Mouse (Mus musculus) stomach, embryonic 14.5 days (tissue): ENCODE data around the gene Rcn1. TPM values are rescaled to one million over a fixed set of nuclear protein-coding genes. Genes with fewer than 3 reads are reported as not detected.

ENCODE experiments used
- ATAC-seq: fragments of 200-750 bp; cut with Nextera tagmentation; 2 replicates; pipeline ENCODE4 v1.8.0; 2017; ENCODE audit warnings: low read depth, moderate TSS enrichment; ENCODE audit not compliant: insufficient number of reproducible peaks, insufficient read depth, low FRiP score
- H3K27ac ChIP-seq: fragments of 300-500 bp; sonication (generic); 2 replicates; pipeline ENCODE4 v1.5.1; 2014; ENCODE audit warnings: mild to moderate bottlenecking, low read length, moderate library complexity, mixed read lengths
- H3K27me3 ChIP-seq: fragments of 300-500 bp; sonication (generic); 2 replicates; pipeline ENCODE4 v1.6.1; 2014; ENCODE audit warnings: low read length, control low read depth, mixed read lengths; ENCODE audit not compliant: control insufficient read depth, insufficient read depth
- H3K36me3 ChIP-seq: fragments of 300-500 bp; sonication (generic); 2 replicates; pipeline ENCODE4 v1.6.1; 2014; ENCODE audit warnings: mild to moderate bottlenecking, control low read depth, low read length, moderate library complexity, mixed read lengths; ENCODE audit not compliant: control insufficient read depth, insufficient read depth
- H3K4me1 ChIP-seq: fragments of 300-500 bp; sonication (generic); 2 replicates; pipeline ENCODE4 v1.6.1; 2014; ENCODE audit warnings: low read length, control low read depth, mixed read lengths; ENCODE audit not compliant: control insufficient read depth, insufficient read depth
- H3K4me2 ChIP-seq: fragments of 300-500 bp; sonication (generic); replicated peaks from 2 replicates; pipeline ENCODE4 v1.6.1; 2014; ENCODE audit warnings: low read depth, low read length, control low read depth
- H3K4me3 ChIP-seq: fragments of 300-500 bp; sonication (generic); 2 replicates; pipeline ENCODE4 v1.5.1; 2014; ENCODE audit warnings: low read depth, low read length, control low read depth
- H3K9ac ChIP-seq: fragments of 300-500 bp; sonication (generic); replicated peaks from 2 replicates; pipeline ENCODE4 v1.6.1; 2014; ENCODE audit warnings: low read depth, mild to moderate bottlenecking, control low read depth, low read length, moderate library complexity, mixed read lengths
- H3K9me3 ChIP-seq: fragments of 300-500 bp; sonication (generic); 2 replicates; pipeline ENCODE4 v1.6.1; 2016; ENCODE audit warnings: low read depth, low read length, control low read depth; ENCODE audit not compliant: control insufficient read depth
- WGBS: fragments of 180-500 bp; shearing (Covaris S2); extraction: QIAGEN DNeasy Blood & Tissue Kit; methylation state at CpG from one replicate; pipeline ENCODE4 v1.1.7; 2014; 5-methylcytosine and 5-hydroxymethylcytosine counted together
- polyA plus RNA-seq: library from polyadenylated mRNA; unstranded; fragments of >200 nt; fragmentation: Nextera tagmentation; extraction: Ambion mirVana; gene quantifications from 2 replicates; pipeline ENCODE4 v1.2.1, GENCODE M21; 2014

Gene Rcn1
- polyA plus RNA-seq, 1 experiment from 2014 or later, result 76.2 TPM

DNA sequence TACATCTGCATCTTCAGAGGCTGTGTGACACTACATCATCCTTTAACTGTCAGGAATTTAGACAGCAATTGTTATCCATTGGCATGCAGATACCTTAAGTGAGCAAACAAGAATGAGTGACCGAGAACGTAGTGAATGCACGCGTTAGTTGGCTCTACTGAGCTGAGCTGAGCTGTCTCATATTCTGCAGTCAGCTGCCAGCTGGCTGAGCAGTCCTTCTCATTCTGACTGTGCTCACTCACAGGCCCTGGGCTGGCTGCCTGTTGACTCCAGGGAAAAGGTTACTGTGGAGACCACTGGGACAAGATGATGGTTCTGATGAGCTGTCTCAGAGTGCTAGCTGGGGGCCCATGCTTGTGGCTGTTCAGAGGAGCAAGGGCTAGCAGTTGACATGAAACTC lies 9.4 kb upstream of the Rcn1 start:
- H3K4me3 ChIP-seq, result no peak overlapping the region
- no peak overlapping the region for H3K27ac ChIP-seq
- no peak overlapping the region for H3K9ac ChIP-seq
- no peaks in the 10 kb centered on the region for H3K9me3 ChIP-seq
- no peak overlapping the region for H3K4me2 ChIP-seq
- H3K4me1 ChIP-seq, result no peaks in the 10 kb centered on the region
- no peak for ATAC-seq
- no peaks in the 10 kb centered on the region for H3K36me3 ChIP-seq
- H3K27me3 ChIP-seq, result no peaks in the 10 kb centered on the region
- WGBS, result 54% methylated on average over 4 of the region's 4 CpGs

DNA sequence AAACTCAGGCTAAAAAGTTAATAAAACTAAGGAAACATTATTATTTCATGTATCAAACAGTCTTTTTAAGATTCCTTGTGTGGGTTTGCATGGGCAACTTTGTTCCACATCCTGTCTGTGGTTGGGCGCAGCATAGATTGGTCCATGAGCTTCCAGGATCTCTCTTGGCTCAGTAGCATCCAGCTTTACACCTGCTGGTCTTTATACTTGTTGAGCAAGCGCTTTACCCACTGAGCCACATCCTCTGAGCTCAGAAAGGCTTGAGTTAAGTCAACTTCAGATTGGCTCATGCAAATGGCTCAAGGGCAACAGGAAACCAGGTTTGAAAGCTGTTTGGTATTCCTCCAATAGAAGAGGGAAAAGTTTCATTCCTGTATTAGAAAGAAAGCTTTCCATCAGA lies 3.1 kb upstream of the Rcn1 start:
- Histone ChIP-seq H3K27me3 (no peaks in the 10 kb centered on the region), H3K9ac (no peak overlapping the region), H3K36me3 (no peaks in the 10 kb centered on the region), H3K4me1 (peaks cover 10% of the 10 kb centered on the region), H3K4me3 (no peak overlapping the region), H3K9me3 (no peaks in the 10 kb centered on the region), H3K4me2 (no peak overlapping the region), H3K27ac (no peak overlapping the region)
- WGBS, result 87% methylated on average over 2 of the region's 2 CpGs
- no peak for ATAC-seq

DNA sequence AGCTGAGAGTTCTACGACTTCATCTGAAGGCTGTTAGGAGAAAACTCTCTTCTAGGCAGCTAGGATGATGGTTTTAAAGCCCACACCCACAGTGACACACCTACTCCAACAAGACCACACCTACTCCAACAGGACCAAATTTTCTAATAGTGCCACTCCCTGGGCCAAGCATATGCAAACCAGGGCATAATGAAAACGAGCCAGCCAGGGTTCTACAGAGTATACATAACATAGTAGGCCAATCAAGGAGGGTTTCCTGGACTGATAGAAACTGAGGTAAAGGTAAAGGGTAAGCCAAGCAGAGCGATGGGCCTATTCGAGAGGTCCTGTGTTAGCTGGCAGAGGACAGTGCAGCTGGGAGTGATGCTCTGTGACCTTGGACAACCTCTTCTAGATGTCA lies 1.4 kb upstream of the Rcn1 start:
- no peaks in the 10 kb centered on the region for H3K9me3 ChIP-seq
- no peaks in the 10 kb centered on the region for H3K27me3 ChIP-seq
- H3K4me2 ChIP-seq, result no peak overlapping the region
- no peak overlapping the region for H3K9ac ChIP-seq
- H3K36me3 ChIP-seq, result no peaks in the 10 kb centered on the region
- no peak overlapping the region for H3K4me3 ChIP-seq
- peaks cover 22% of the 10 kb centered on the region for H3K4me1 ChIP-seq
- WGBS, result 88% methylated on average over 4 of the region's 4 CpGs
- ATAC-seq, result no peak
- no peak overlapping the region for H3K27ac ChIP-seq

DNA sequence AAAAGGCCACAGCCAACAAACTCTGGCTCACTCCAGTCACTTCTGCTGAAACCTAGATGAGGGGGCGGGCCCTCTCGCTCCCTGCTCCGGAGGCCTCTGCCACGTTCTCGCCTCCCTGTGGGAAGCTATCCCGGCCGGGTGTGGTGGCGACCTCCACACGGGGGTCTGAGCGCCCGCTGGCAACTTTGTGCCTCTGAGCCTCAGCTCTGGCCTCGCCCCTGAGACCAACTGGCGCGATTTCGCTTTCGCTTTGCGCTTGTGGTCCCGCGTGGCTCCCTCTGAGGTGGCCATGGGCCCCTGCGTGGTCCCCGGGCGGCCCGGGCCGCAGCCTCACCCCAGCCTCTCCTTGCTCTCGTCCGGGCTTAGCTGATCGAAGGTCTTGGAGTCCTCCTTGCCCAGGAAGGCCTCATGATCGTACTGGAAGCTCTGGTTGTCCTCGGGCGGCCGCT lies 459 bp downstream of the Rcn1 start:
- H3K27me3 ChIP-seq, result no peaks in the 10 kb centered on the region
- peaks cover 11% of the 10 kb centered on the region for H3K36me3 ChIP-seq
- peaks cover 22% of the 10 kb centered on the region for H3K4me1 ChIP-seq
- no peaks in the 10 kb centered on the region for H3K9me3 ChIP-seq
- WGBS, result 0% methylated on average over 31 of the region's 31 CpGs
- peak overlapping the region; percentile 70 for H3K4me2 ChIP-seq
- peak; percentile 50 for ATAC-seq
- peak overlapping the region; percentile 97 for H3K27ac ChIP-seq
- H3K9ac ChIP-seq, result peak overlapping the region; percentile 96
- peak overlapping the region; percentile 84 for H3K4me3 ChIP-seq

DNA sequence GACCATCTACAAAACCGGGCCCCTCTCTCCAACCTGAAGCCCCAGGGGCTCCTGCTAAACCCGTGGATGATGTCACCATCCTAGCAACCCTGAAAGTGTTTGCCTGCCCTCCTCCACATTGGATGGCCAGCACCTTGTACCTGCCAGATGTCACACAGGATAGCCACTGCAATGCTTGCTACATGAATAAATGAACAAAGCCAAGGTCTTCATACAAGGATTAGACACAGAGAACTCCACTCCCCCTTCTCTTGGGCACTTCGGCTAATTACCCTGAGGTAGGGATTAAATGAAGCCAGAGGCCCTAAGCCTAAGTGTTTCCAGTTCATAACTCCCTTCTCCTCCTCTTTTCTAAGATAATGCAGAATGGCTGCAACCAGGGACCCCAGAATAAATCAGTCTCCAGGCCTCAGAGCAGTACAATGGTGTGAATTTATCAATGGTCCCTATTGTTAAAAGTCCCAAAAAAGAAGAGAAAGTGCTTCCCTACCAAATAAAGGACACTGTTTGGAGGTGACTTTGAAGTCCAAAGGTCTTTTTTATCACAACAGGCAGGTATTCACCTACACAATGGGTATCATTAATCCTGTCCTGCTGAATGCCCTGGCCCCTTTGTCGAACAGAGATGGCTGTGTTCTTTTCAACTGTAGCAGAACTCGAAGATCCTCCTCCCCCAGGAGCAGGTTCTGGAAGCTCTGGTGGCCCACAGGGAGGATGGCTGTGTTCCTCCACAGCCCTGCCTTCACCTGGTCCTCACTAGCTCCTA lies 1.5 kb downstream of the Rcn1 start:
- Histone ChIP-seq H3K27ac (peak overlapping the region; percentile 97; the same call in 1 of the 2 replicates), H3K9me3 (no peaks in the 10 kb centered on the region), H3K36me3 (peaks cover 18% of the 10 kb centered on the region), H3K4me1 (peaks cover 22% of the 10 kb centered on the region), H3K4me3 (peak overlapping the region; percentile 84), H3K9ac (peak overlapping the region; percentile 96), H3K4me2 (peak overlapping the region; percentile 70), H3K27me3 (no peaks in the 10 kb centered on the region)
- no peak for ATAC-seq
- 30% methylated on average over 5 of the region's 5 CpGs for WGBS

DNA sequence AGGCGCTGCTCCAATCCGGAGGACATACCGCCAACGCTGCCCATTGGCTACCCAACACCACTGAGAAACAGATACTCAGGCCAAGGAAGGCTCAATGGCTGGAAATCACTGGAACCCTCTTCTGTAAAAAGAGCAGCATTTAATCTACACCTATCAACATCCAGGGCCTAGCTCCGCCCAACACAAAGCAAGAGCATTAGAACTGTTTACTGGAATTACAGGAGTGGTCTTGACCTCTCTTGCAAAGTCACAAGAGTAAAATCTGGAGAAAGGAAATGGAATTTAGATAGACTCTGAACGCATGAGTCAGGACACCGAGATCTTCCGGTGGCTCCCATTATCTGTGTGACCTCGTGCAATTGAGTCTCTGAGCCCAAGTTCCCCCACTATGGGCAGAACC lies 3.1 kb downstream of the Rcn1 start:
- H3K4me2 ChIP-seq, result no peak overlapping the region
- H3K27me3 ChIP-seq, result no peaks in the 10 kb centered on the region
- H3K9ac ChIP-seq, result no peak overlapping the region
- H3K27ac ChIP-seq, result no peak overlapping the region
- no peak for ATAC-seq
- WGBS, result 88% methylated on average over 9 of the region's 9 CpGs
- H3K36me3 ChIP-seq, result peaks cover 33% of the 10 kb centered on the region
- H3K9me3 ChIP-seq, result no peaks in the 10 kb centered on the region
- H3K4me1 ChIP-seq, result peaks cover 22% of the 10 kb centered on the region
- no peak overlapping the region for H3K4me3 ChIP-seq

DNA sequence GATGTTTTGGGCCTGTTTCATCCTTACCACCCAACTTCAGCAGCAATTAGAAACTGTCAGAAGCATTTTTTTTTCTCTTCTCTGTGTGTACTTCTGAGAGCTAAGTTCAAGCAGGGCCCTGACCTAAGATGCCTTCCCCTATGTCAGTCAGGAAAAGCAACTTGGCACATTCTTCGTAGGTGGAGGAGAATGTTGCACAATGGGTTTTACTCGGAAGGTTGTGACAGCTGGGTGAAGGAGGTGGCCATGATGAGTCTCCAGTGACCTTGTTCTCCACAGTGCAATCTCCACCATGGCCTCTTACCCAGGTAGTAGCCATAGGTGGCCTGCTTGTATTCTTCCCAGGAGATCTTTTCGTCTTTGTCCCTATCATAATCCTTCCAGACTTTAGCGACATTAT lies 4.7 kb downstream of the Rcn1 start:
- Histone ChIP-seq H3K4me2 (no peak overlapping the region), H3K27me3 (no peaks in the 10 kb centered on the region), H3K9ac (no peak overlapping the region), H3K4me1 (peaks cover 22% of the 10 kb centered on the region), H3K9me3 (no peaks in the 10 kb centered on the region), H3K36me3 (peaks cover 48% of the 10 kb centered on the region), H3K4me3 (no peak overlapping the region), H3K27ac (no peak overlapping the region)
- WGBS, result 90% methylated on average over 4 of the region's 4 CpGs
- no peak for ATAC-seq

DNA sequence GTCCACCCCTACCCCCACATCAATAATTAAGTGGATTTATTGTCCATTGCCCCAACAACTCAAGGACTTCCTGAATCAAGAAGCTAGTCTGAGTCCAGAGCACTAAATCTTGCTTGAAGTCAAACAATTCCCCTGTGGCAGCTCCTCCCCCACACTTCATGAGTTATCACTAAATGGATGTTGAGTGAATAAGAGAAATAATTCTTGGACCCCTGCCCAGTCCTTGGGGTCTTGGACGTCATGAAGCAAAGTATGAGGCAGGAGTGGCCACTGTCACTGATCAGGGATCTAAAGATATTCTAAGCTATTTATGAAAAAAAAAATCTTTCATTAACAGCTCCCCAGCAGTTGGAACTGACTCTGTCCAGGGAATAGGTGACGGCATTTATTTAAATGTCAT lies 6.6 kb downstream of the Rcn1 start:
- Histone ChIP-seq H3K4me1 (peaks cover 15% of the 10 kb centered on the region), H3K27ac (no peak overlapping the region), H3K4me3 (no peak overlapping the region), H3K36me3 (peaks cover 67% of the 10 kb centered on the region), H3K4me2 (no peak overlapping the region), H3K27me3 (no peaks in the 10 kb centered on the region), H3K9me3 (no peaks in the 10 kb centered on the region), H3K9ac (no peak overlapping the region)
- no peak for ATAC-seq
- 41% methylated on average over 2 of the region's 2 CpGs for WGBS

DNA sequence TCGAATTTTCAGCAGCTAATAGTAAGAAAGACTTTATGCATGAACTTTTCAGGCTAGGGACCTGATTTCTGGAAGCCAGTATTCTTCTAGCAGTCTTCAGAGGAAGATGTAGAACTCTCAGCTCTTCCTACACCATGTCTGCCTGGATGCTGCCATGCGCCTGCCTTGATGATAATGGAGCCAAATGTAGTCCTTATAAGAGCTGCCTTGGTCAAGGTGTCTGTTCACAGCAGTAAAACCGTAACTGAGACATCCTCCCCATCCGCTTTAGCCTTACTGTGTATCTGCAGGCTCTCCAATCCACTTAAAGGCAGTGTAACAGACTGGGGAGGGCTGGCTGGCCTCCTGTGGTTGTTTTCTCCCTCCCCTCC lies 7.7 kb downstream of the Rcn1 start:
- no peak overlapping the region for H3K9ac ChIP-seq

More for the DNA sequence above, 7.7 kb downstream of the Rcn1 start:
- H3K27ac ChIP-seq, result no peak overlapping the region
- no peak overlapping the region for H3K4me2 ChIP-seq
- H3K4me1 ChIP-seq, result peaks cover 4% of the 10 kb centered on the region; the same call in 1 of the 2 replicates
- no peaks in the 10 kb centered on the region for H3K9me3 ChIP-seq
- H3K4me3 ChIP-seq, result no peak overlapping the region
- peaks cover 75% of the 10 kb centered on the region for H3K36me3 ChIP-seq
- ATAC-seq, result no peak
- H3K27me3 ChIP-seq, result no peaks in the 10 kb centered on the region
- 91% methylated on average over 4 of the region's 4 CpGs for WGBS
